Mouse (Mus musculus): Measurements from ENCODE around the gene Ly6g6c. TPM values are rescaled to one million over a fixed set of nuclear protein-coding genes. Genes with fewer than 3 reads are reported as not detected.

Ly6g6c gene
- 0.25 and 0.31 TPM in 2 replicates for polyA plus RNA-seq (2015; fragmentation: Nextera tagmentation; extraction: Ambion mirVana)

GRCm38 (mm10) chr17:35064951-35065947, at the start of gene Ly6g6c:
Gene Ly6g6c, plus strand, starts transcription at chr17:35065388.
- Histone ChIP-seq H3K36me3 (peaks cover 11% of the 10 kb centered on the region), H3K4me1 (replicated peaks) (peaks cover 47% of the 10 kb centered on the region), H3K27ac (peak within 1 kb of the TSS; percentile 29; the same call in 1 of the 2 replicates), H3K9ac (peak within 1 kb of the TSS; percentile 49), H3K27me3 (peaks cover 88% of the 10 kb centered on the region), H3K9me3 (replicated peaks) (no peaks in the 10 kb centered on the region), H3K4me3 (replicated peaks) (peak within 1 kb of the TSS; percentile 49), H3K4me2 (peak within 1 kb of the TSS; percentile 72)
- peak; percentile 32 for DNase-seq
- ATAC-seq (ENCODE audit: low read depth): peak; percentile 51
- WGBS (ENCODE audit: insufficient replicate concordance): 3% methylated on average over 48 of the region's 48 CpGs

DNA sequence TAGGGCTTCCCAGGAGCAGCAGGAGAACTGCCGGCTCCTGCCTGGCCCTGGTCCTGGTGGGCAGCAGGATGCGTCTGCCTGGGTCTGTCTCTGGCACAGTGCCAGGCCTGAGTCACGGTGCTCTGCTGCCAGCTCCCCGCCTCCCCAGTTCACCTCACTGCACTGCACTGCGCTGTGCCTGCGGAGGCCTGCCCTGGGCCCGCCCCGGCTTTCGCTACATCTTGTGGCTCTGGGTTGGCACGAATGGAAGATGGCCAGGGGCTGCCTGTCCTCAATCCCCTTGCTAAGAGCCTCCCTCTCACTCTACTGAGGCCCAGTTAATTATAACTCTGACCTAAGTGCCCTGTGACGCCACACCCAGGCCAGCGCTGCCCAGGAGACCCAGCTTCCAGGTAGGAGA, 48.8 kb upstream of the Ly6g6c start, which contains the start of gene Vwa7:
Gene Vwa7, plus strand, starts transcription at position 204 of the 400 bp plus-strand sequence.
- Histone ChIP-seq H3K9me3 (replicated peaks) (no peaks in the 10 kb centered on the region), H3K9ac (no peak within 1 kb of the TSS), H3K4me1 (replicated peaks) (peaks cover 28% of the 10 kb centered on the region), H3K27me3 (no peaks in the 10 kb centered on the region), H3K36me3 (peaks cover 61% of the 10 kb centered on the region), H3K4me2 (no peak within 1 kb of the TSS), H3K4me3 (replicated peaks) (no peak within 1 kb of the TSS), H3K27ac (peak within 1 kb of the TSS; percentile 47)
- WGBS (ENCODE audit: insufficient replicate concordance): 80% methylated on average over 12 of the region's 12 CpGs
- ATAC-seq (ENCODE audit: low read depth) (no peak), DNase-seq (no peak)

- H3K9ac ChIP-seq: no peak overlapping the region
- ATAC-seq (ENCODE audit: low read depth) (0 out of 2 replicates have a peak, but pooled peaks have one; percentile 10), DNase-seq (no peak)
- H3K27ac ChIP-seq: peak overlapping the region; percentile 47; the same call in 1 of the 2 replicates
- H3K27me3 ChIP-seq: no peaks in the 10 kb centered on the region
- no peaks in the 10 kb centered on the region for H3K9me3 ChIP-seq (replicated peaks)
- H3K4me2 ChIP-seq: no peak overlapping the region
- WGBS (ENCODE audit: insufficient replicate concordance): 72% methylated on average over 10 of the region's 10 CpGs
- H3K4me3 ChIP-seq (replicated peaks): no peak overlapping the region
- H3K36me3 ChIP-seq: peaks cover 54% of the 10 kb centered on the region
- peaks cover 35% of the 10 kb centered on the region for H3K4me1 ChIP-seq (replicated peaks)
These were observed 48.1 kb upstream of the Ly6g6c start for GRCm38 (mm10) chr17:35016791-35017705.

- H3K4me1 ChIP-seq (replicated peaks): peaks cover 41% of the 10 kb centered on the region
- 72% methylated on average over 14 of the region's 14 CpGs for WGBS (ENCODE audit: insufficient replicate concordance)
- H3K4me2 ChIP-seq: no peak overlapping the region
- H3K27ac ChIP-seq: no peak overlapping the region
- no peak for DNase-seq
- ATAC-seq (ENCODE audit: low read depth): no peak
- H3K36me3 ChIP-seq: peaks cover 48% of the 10 kb centered on the region
- H3K9ac ChIP-seq: no peak overlapping the region
- no peak overlapping the region for H3K4me3 ChIP-seq (replicated peaks)
- no peaks in the 10 kb centered on the region for H3K9me3 ChIP-seq (replicated peaks)
- H3K27me3 ChIP-seq: no peaks in the 10 kb centered on the region
These were observed 47.5 kb upstream of the Ly6g6c start for GRCm38 (mm10) chr17:35017706-35018030.

GRCm38 (mm10) chr17:35018171-35018570, 47.0 kb upstream of the Ly6g6c start:
- Histone ChIP-seq H3K27me3 (no peaks in the 10 kb centered on the region), H3K9me3 (replicated peaks) (no peaks in the 10 kb centered on the region), H3K4me2 (no peak overlapping the region), H3K9ac (no peak overlapping the region), H3K27ac (no peak overlapping the region), H3K36me3 (peaks cover 43% of the 10 kb centered on the region), H3K4me3 (replicated peaks) (no peak overlapping the region), H3K4me1 (replicated peaks) (peaks cover 46% of the 10 kb centered on the region)
- ATAC-seq (ENCODE audit: low read depth) (no peak), DNase-seq (no peak)
- 61% methylated on average over 3 of the region's 3 CpGs for WGBS (ENCODE audit: insufficient replicate concordance)

DNA sequence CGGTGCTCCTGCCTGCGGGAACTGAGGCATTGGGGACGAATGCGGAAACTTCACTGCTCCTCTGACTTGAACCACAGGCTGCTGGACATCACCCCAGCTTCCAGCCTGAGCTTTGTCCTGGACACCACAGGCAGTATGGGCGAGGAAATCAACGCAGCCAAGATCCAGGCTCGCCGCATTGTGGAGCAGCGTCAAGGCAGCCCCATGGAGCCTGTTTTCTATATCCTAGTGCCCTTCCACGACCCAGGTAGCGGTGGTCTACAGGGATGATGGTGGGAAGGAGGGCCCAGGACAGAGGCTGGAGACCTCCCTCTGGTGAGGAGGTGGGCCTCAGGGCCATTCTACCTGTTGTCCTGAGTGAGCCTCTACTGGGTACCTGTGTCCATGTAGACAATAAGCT, 45.3 kb upstream of the Ly6g6c start:
- Histone ChIP-seq H3K27me3 (no peaks in the 10 kb centered on the region), H3K9me3 (replicated peaks) (no peaks in the 10 kb centered on the region), H3K27ac (no peak overlapping the region), H3K4me2 (no peak overlapping the region), H3K36me3 (peaks cover 26% of the 10 kb centered on the region), H3K4me3 (replicated peaks) (no peak overlapping the region), H3K4me1 (replicated peaks) (peaks cover 60% of the 10 kb centered on the region), H3K9ac (no peak overlapping the region)
- WGBS (ENCODE audit: insufficient replicate concordance): 79% methylated on average over 11 of the region's 11 CpGs
- ATAC-seq (ENCODE audit: low read depth) (no peak), DNase-seq (no peak)

- H3K27me3 ChIP-seq: no peaks in the 10 kb centered on the region
- 81% methylated on average over 8 of the region's 8 CpGs for WGBS (ENCODE audit: insufficient replicate concordance)
- no peak overlapping the region for H3K27ac ChIP-seq
- H3K36me3 ChIP-seq: peaks cover 19% of the 10 kb centered on the region
- H3K4me2 ChIP-seq: no peak overlapping the region
- no peaks in the 10 kb centered on the region for H3K9me3 ChIP-seq (replicated peaks)
- DNase-seq (no peak), ATAC-seq (ENCODE audit: low read depth) (no peak)
- H3K4me1 ChIP-seq (replicated peaks): peaks cover 65% of the 10 kb centered on the region
- no peak overlapping the region for H3K4me3 ChIP-seq (replicated peaks)
- no peak overlapping the region for H3K9ac ChIP-seq
These were observed 44.6 kb upstream of the Ly6g6c start for GRCm38 (mm10) chr17:35020551-35020950.

- 3% methylated on average over 17 of the region's 17 CpGs for WGBS (ENCODE audit: insufficient replicate concordance)
- Histone ChIP-seq H3K4me3 (replicated peaks) (peak overlapping the region; percentile 29; the same call in 1 of the 2 replicates), H3K9ac (peak overlapping the region; percentile 47; the same call in 1 of the 2 replicates), H3K4me2 (peak overlapping the region; percentile 56), H3K27me3 (no peaks in the 10 kb centered on the region), H3K4me1 (replicated peaks) (peaks cover 65% of the 10 kb centered on the region), H3K36me3 (peaks cover 12% of the 10 kb centered on the region), H3K9me3 (replicated peaks) (no peaks in the 10 kb centered on the region), H3K27ac (peak overlapping the region; percentile 80)
- ATAC-seq (ENCODE audit: low read depth) (peak; percentile 19), DNase-seq (peak; percentile 78)
These were observed 43.9 kb upstream of the Ly6g6c start for GRCm38 (mm10) chr17:35021163-35021808.

DNA sequence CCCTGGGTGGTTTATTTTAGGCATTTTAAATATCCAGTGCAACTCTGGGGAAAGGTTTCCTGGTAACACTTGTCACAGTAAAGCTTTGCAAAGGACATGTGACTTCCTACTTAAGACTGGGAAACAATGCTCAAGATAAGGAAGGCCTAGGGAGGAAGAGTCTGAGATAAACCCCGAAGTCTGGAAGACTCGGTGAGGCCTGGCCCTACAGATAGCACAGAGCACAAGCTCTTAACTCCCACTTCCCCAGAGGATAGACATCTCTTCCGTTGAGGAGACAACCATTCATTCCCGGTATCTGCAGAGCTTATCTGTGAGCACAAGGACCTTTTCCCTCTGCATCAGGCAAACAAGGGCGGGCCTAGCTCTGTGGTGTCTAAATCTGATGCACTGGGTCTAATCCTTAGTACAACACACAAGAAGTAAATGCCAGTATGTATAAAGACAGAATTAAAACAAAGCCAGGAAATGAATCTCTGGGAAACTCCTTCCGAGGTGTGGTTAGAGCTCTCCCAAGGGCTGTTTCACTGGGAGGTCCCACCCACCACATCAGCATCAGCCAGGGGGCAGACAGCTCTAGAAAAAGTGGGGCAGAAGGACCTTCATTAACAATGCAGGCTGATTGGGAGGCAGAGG, 43.2 kb upstream of the Ly6g6c start:
- H3K4me2 ChIP-seq: peak overlapping the region; percentile 56
- peak overlapping the region; percentile 29; the same call in 1 of the 2 replicates for H3K4me3 ChIP-seq (replicated peaks)

GRCm38 (mm10) chr17:35022541-35023060, 42.6 kb upstream of the Ly6g6c start:
- WGBS (ENCODE audit: insufficient replicate concordance): 57% methylated on average over 8 of the region's 8 CpGs
- H3K4me1 ChIP-seq (replicated peaks): peaks cover 64% of the 10 kb centered on the region
- no peak overlapping the region for H3K4me3 ChIP-seq (replicated peaks)

More for the DNA sequence above, 43.2 kb upstream of the Ly6g6c start:
- Histone ChIP-seq H3K27me3 (no peaks in the 10 kb centered on the region), H3K27ac (peak overlapping the region; percentile 80), H3K4me1 (replicated peaks) (peaks cover 60% of the 10 kb centered on the region), H3K9me3 (replicated peaks) (no peaks in the 10 kb centered on the region), H3K36me3 (peaks cover 5% of the 10 kb centered on the region), H3K9ac (peak overlapping the region; percentile 47; the same call in 1 of the 2 replicates)
- ATAC-seq (ENCODE audit: low read depth) (peak; percentile 91), DNase-seq (peak; percentile 75)
- WGBS (ENCODE audit: insufficient replicate concordance): 6% methylated on average over 6 of the region's 6 CpGs

More at GRCm38 (mm10) chr17:35022541-35023060, 42.6 kb upstream of the Ly6g6c start:
- Histone ChIP-seq H3K9ac (0 out of 2 replicates have a peak overlapping the region, but pooled peaks have one; percentile 11), H3K27me3 (no peaks in the 10 kb centered on the region), H3K4me2 (0 out of 2 replicates have a peak overlapping the region, but pooled peaks have one; percentile 56), H3K36me3 (no peaks in the 10 kb centered on the region), H3K9me3 (replicated peaks) (no peaks in the 10 kb centered on the region), H3K27ac (peak overlapping the region; percentile 58)
- ATAC-seq (ENCODE audit: low read depth) (no peak), DNase-seq (no peak)

Data from liver, embryonic 13.5 days (tissue).